Comparison of ENCODE assay signal across 8 mouse cellular contexts in genomic region chr8:72654565-72655521, GRCm38 (mm10). TPM values are rescaled to one million over a fixed set of nuclear protein-coding genes. Genes with fewer than 3 reads are reported as not detected.
DNase-seq lines count a peak whose midpoint lies in the region; ATAC-seq and TF ChIP-seq lines count a peak whose summit lies in the region.

No protein-coding gene starts in this region.

- intact Hi-C loops in heart, postnatal 14 days (cut with DNase I) = no loop called here

- TF ChIP-seq EP300 in stomach, postnatal 0 days (optimal IDR thresholded peaks at IDR 0.05) = no peak

- H3K4me3 ChIP-seq in heart, embryonic 16.5 days (ENCODE audit: low read length) = no peak overlapping the region
- H3K4me3 ChIP-seq in embryonic facial prominence, embryonic 13.5 days = no peak overlapping the region
- H3K4me3 ChIP-seq in intestine, postnatal 0 days (ENCODE audit: low read depth, low read length) = no peak overlapping the region
- no peak overlapping the region for H3K4me3 ChIP-seq in stomach, postnatal 0 days (ENCODE audit: low read depth, low read length)

- ATAC-seq in heart, embryonic 16.5 days (replicated peaks; ENCODE audit: extremely low read depth, insufficient read depth, low FRiP score) = peak; percentile 63
- peak; percentile 68 for ATAC-seq in embryonic facial prominence, embryonic 13.5 days (ENCODE audit: insufficient number of reproducible peaks, insufficient read depth, low FRiP score, low TSS enrichment, low read depth)
- ATAC-seq in intestine, postnatal 0 days = no peak
- ATAC-seq in megakaryocyte progenitor cell, adult 5-6 weeks (replicated peaks; ENCODE audit: poor library complexity) = peak; percentile 82
- ATAC-seq in stomach, postnatal 0 days (ENCODE audit: low FRiP score, low TSS enrichment) = peak; percentile 56; the same call in 1 of the 2 replicates
- ATAC-seq in inflammation-experienced regulatory T-cells, adult 6 months = no peak

- H3K9me3 ChIP-seq in heart, embryonic 16.5 days (replicated peaks; ENCODE audit: control insufficient read depth, low read length) = no peaks in the 10 kb centered on the region
- H3K9me3 ChIP-seq in embryonic facial prominence, embryonic 13.5 days = no peaks in the 10 kb centered on the region
- H3K9me3 ChIP-seq in intestine, postnatal 0 days (ENCODE audit: control insufficient read depth) = no peaks in the 10 kb centered on the region
- H3K9me3 ChIP-seq in stomach, postnatal 0 days (ENCODE audit: control insufficient read depth, low read length) = no peaks in the 10 kb centered on the region

- H3K4me2 ChIP-seq in heart, embryonic 16.5 days (ENCODE audit: low read depth, low read length) = no peak overlapping the region
- peak overlapping the region; percentile 29 for H3K4me2 ChIP-seq in embryonic facial prominence, embryonic 13.5 days
- no peak overlapping the region for H3K4me2 ChIP-seq in intestine, postnatal 0 days (replicated peaks; ENCODE audit: low read depth)
- no peak overlapping the region for H3K4me2 ChIP-seq in stomach, postnatal 0 days (replicated peaks; ENCODE audit: low read depth)

- WGBS in heart, embryonic 16.5 days = 19% methylated on average over 13 of the region's 13 CpGs
- 22% methylated on average over 13 of the region's 13 CpGs for WGBS in embryonic facial prominence, embryonic 13.5 days
- 20% methylated on average over 13 of the region's 13 CpGs for WGBS in intestine, postnatal 0 days
- WGBS in stomach, postnatal 0 days = 16% methylated on average over 13 of the region's 13 CpGs

- H3K27me3 ChIP-seq in heart, embryonic 16.5 days (ENCODE audit: control insufficient read depth, insufficient read depth, low read length) = no peaks in the 10 kb centered on the region
- no peaks in the 10 kb centered on the region for H3K27me3 ChIP-seq in embryonic facial prominence, embryonic 13.5 days
- no peaks in the 10 kb centered on the region for H3K27me3 ChIP-seq in intestine, postnatal 0 days (replicated peaks; ENCODE audit: control insufficient read depth, insufficient read depth, low read length)
- H3K27me3 ChIP-seq in stomach, postnatal 0 days (ENCODE audit: control insufficient read depth, insufficient read depth, low read length) = no peaks in the 10 kb centered on the region

- no peak for DNase-seq in heart, postnatal 14 days
- peak; percentile 62 for DNase-seq in MEL-GATA-1-ER (ENCODE audit: extremely low read depth, low read depth)
- peak; percentile 25 for DNase-seq in stomach, postnatal 0 days (ENCODE audit: low spot score)

- 0 out of 2 replicates have a peak, but pooled peaks have one; percentile 11 for TF ChIP-seq CTCF in intestine, postnatal 0 days (IDR thresholded peaks at IDR 0.05; ENCODE audit: low read depth)
- peak; percentile 28; the same call in 1 of the 2 replicates for TF ChIP-seq CTCF in stomach, postnatal 0 days (IDR thresholded peaks at IDR 0.05; ENCODE audit: low read depth)

- H3K27ac ChIP-seq in heart, embryonic 16.5 days (ENCODE audit: low read length) = peak overlapping the region; percentile 15; the same call in 1 of the 2 replicates
- peak overlapping the region; percentile 51; the same call in 1 of the 2 replicates for H3K27ac ChIP-seq in embryonic facial prominence, embryonic 13.5 days
- H3K27ac ChIP-seq in intestine, postnatal 0 days (ENCODE audit: low read depth, low read length) = no peak overlapping the region
- H3K27ac ChIP-seq in stomach, postnatal 0 days (replicated peaks) = no peak overlapping the region; the same call in 1 of the 2 replicates

- no peak overlapping the region for H3K9ac ChIP-seq in heart, embryonic 16.5 days (ENCODE audit: low read length)
- no peak overlapping the region for H3K9ac ChIP-seq in embryonic facial prominence, embryonic 13.5 days
- H3K9ac ChIP-seq in intestine, postnatal 0 days (ENCODE audit: low read depth, low read length) = no peak overlapping the region
- no peak overlapping the region for H3K9ac ChIP-seq in stomach, postnatal 0 days (ENCODE audit: low read length)

- H3K4me1 ChIP-seq in heart, embryonic 16.5 days (ENCODE audit: control insufficient read depth, insufficient read depth, low read length) = peaks cover 6% of the 10 kb centered on the region
- peaks cover 8% of the 10 kb centered on the region for H3K4me1 ChIP-seq in embryonic facial prominence, embryonic 13.5 days
- no peaks in the 10 kb centered on the region for H3K4me1 ChIP-seq in intestine, postnatal 0 days (replicated peaks; ENCODE audit: control insufficient read depth, insufficient read depth, low read length)
- H3K4me1 ChIP-seq in stomach, postnatal 0 days (replicated peaks; ENCODE audit: control insufficient read depth, insufficient read depth) = peaks cover 3% of the 10 kb centered on the region; the same call in 1 of the 2 replicates

- H3K36me3 ChIP-seq in heart, embryonic 16.5 days (ENCODE audit: control insufficient read depth, insufficient read depth) = no peaks in the 10 kb centered on the region
- H3K36me3 ChIP-seq in embryonic facial prominence, embryonic 13.5 days = no peaks in the 10 kb centered on the region
- H3K36me3 ChIP-seq in intestine, postnatal 0 days (ENCODE audit: control insufficient read depth, insufficient read depth) = no peaks in the 10 kb centered on the region
- no peaks in the 10 kb centered on the region for H3K36me3 ChIP-seq in stomach, postnatal 0 days (ENCODE audit: control insufficient read depth, insufficient read depth, low read length)

RNA-seq across cellular contexts. Expression of gene Nwd1, which starts 8.3 kb away (rescaled TPM):
- polyA plus RNA-seq in heart, embryonic 16.5 days (2015; fragmentation: Nextera tagmentation; extraction: Ambion mirVana) = 0.38 and 0.40 TPM in 2 replicates
- under 1 TPM; 0.62 to 0.88 TPM for total RNA-seq in heart, postnatal 14 days (2021)
- polyA plus RNA-seq in embryonic facial prominence, embryonic 13.5 days (2015; fragmentation: Nextera tagmentation; extraction: Ambion mirVana) = 0.10 and 0.22 TPM in 2 replicates
- 0.03 and 0.07 TPM in 2 replicates for polyA plus RNA-seq in intestine, postnatal 0 days (2015; fragmentation: Nextera tagmentation; extraction: Ambion mirVana)
- total RNA-seq in megakaryocyte progenitor cell, adult 5-6 weeks (2015) = 3.1 and 4.7 TPM in 2 replicates
- total RNA-seq in megakaryocyte progenitor cell, adult 5-6 weeks (2017) = 4.0 and 5.4 TPM in 2 replicates
- polyA plus RNA-seq in stomach, postnatal 0 days (2015; fragmentation: Nextera tagmentation; extraction: Ambion mirVana) = 0.02 and 0.15 TPM in 2 replicates
- under 1 TPM in 1 of 3 experiments, not detected in 2; 0.08 TPM for polyA plus RNA-seq in inflammation-experienced regulatory T-cells, adult 6 months (2017; shearing (Covaris generic))

Comparison
In these comparisons a context has a peak if more than half of its experiments do, and no peak if none do; other contexts are left out.
1. ATAC-seq: peak in heart, embryonic 16.5 days (single experiment), embryonic facial prominence, embryonic 13.5 days (single experiment), megakaryocyte progenitor cell, adult 5-6 weeks (single experiment) and stomach, postnatal 0 days (single experiment); none in intestine, postnatal 0 days (single experiment) and inflammation-experienced regulatory T-cells, adult 6 months (single experiment).
2. H3K27ac ChIP-seq: peak in heart, embryonic 16.5 days (single experiment) and embryonic facial prominence, embryonic 13.5 days (single experiment); none in intestine, postnatal 0 days (single experiment) and stomach, postnatal 0 days (single experiment).
3. DNase-seq: peak in MEL-GATA-1-ER (single experiment) and stomach, postnatal 0 days (single experiment); none in heart, postnatal 14 days (0 of 2).